Mouse (Mus musculus): ENCODE measurements around the gene Spata17. TPM values are rescaled to one million over a fixed set of nuclear protein-coding genes. Genes with fewer than 3 reads are reported as not detected.

The Spata17 gene
- polyA plus RNA-seq (2014; fragmentation: Illumina TruSeq; extraction: RNeasy Lipid Tissue Mini Kit (QIAGEN cat#74804); ENCODE audit: low read depth, low replicate concordance): 1.4 TPM

GRCm38 (mm10) chr1:187215181-187216116 is at the start of gene Spata17, which contains the start of gene Gpatch2:
TSS of gene Spata17 (minus strand) at chr1:187215465.
TSS of gene Gpatch2 (plus strand) at chr1:187215508.

Other genes starting within 250 kb of the Spata17 start
- gene D1Pas1, start 248.0 kb downstream of the Spata17 start, polyA plus RNA-seq (2014; fragmentation: Illumina TruSeq; extraction: RNeasy Lipid Tissue Mini Kit (QIAGEN cat#74804); ENCODE audit: low read depth, low replicate concordance): not detected
- gene Gpatch2, start within 50 bp of the Spata17 start, polyA plus RNA-seq (2014; fragmentation: Illumina TruSeq; extraction: RNeasy Lipid Tissue Mini Kit (QIAGEN cat#74804); ENCODE audit: low read depth, low replicate concordance): 7.1 TPM

Data from heart, adult 10 weeks (tissue).